Mouse (Mus musculus) ES-Bruce4 (cell line): Measurements from ENCODE around the gene Ptgs1.

Experiments used
- CTCF ChIP-seq: IDR thresholded peaks from one replicate; pipeline ENCODE4 v1.8.1; 2011; ENCODE audit warnings: low read depth, low read length
- POLR2A ChIP-seq: IDR thresholded peaks from one replicate; pipeline ENCODE4 v1.8.1; 2011; ENCODE audit warnings: low read length; ENCODE audit not compliant: insufficient read depth

DNA sequence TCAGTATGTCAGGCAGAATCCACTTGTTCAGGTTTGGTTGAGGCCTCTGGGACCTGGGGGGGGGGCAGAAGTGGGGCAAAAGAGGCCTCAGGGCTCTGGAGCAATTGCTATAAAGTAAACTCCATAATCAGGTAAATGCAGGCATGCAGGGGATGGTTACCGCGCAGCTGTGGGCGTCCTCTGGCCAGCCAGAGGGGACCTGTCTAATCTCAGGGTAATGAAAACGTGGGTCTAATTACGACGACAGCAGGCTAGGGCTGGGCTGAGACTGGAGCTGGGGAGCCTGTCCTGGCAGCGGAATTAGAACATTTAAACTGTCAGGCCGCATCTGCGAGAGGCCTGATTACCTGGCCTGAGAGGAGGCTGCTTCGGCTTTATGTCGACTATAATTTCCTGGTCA is 23.2 kb upstream of the Ptgs1 start:
- TF ChIP-seq CTCF (no peak), POLR2A (no peak)
